Comparison of ENCODE assay signal across 9 mouse cellular contexts in the genomic region with DNA sequence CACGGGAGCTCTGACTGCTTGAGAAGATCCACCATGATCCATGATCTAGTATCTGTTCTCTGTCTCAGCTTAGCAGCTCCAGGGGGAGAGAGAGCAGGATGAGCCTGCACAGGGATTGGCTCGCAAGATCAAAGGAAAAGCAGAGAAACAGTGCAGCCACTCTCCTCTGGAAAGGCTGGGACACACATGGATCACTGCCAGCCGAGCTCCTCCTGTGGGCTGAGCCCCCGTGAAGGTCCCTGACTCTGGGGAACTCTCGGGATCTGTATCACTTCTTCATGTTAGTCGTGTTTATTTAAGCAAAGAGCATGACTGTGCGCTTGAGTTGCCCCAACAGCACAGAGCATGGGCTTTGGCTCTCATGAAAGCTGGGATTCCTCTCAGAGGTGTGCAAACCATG. TPM values are rescaled to one million over a fixed set of nuclear protein-coding genes. Genes with fewer than 3 reads are reported as not detected.
DNase-seq lines count a peak whose midpoint lies in the region; ATAC-seq and TF ChIP-seq lines count a peak whose summit lies in the region.
"Had no signal": no experiment of that assay in that cellular context is flagged by ENCODE, and none has a peak within 500 bp of the region (broad histone marks: within the 10 kb centered on the region; RNA-seq: fewer than 3 reads in every experiment).

No protein-coding gene starts in this region.

- no peak overlapping the region for H3K4me3 ChIP-seq in intestine, postnatal 0 days (ENCODE audit: low read depth, low read length)
- H3K4me3 ChIP-seq: neural tube, embryonic 12.5 days had no signal

- H3K27ac ChIP-seq in intestine, postnatal 0 days (ENCODE audit: low read depth, low read length) = no peak overlapping the region
- H3K27ac ChIP-seq: neural tube, embryonic 12.5 days had no signal

- H3K36me3 ChIP-seq in intestine, postnatal 0 days (ENCODE audit: control insufficient read depth, insufficient read depth) = no peaks in the 10 kb centered on the region
- H3K36me3 ChIP-seq: neural tube, embryonic 12.5 days had no signal

- 21% methylated on average over 7 of the region's 7 CpGs for WGBS in intestine, postnatal 0 days

- H3K9ac ChIP-seq in intestine, postnatal 0 days (ENCODE audit: low read depth, low read length) = no peak overlapping the region
- H3K9ac ChIP-seq: neural tube, embryonic 12.5 days had no signal

- H3K4me2 ChIP-seq in intestine, postnatal 0 days (replicated peaks; ENCODE audit: low read depth) = no peak overlapping the region
- H3K4me2 ChIP-seq: neural tube, embryonic 12.5 days had no signal

- peak; percentile 22 for DNase-seq in kidney, postnatal 14 days
- no peak for DNase-seq in kidney, adult 8-10 months
- DNase-seq in brain, adult 2 months (ENCODE audit: low read depth, low spot score) = peak; percentile 12
- peak; percentile 21 for DNase-seq in ovary, postnatal 36 days (ENCODE audit: low spot score)
- no peak for DNase-seq in gastrocnemius, adult 18-20 months (ENCODE audit: low spot score)
- DNase-seq in thymus, postnatal 10 days (ENCODE audit: low spot score in 2 of 2) = no peak

- 0 out of 2 replicates have a peak, but pooled peaks have one; percentile 19 for ATAC-seq in intestine, postnatal 0 days

- H3K9me3 ChIP-seq in intestine, postnatal 0 days (ENCODE audit: control insufficient read depth) = no peaks in the 10 kb centered on the region
- H3K9me3 ChIP-seq: neural tube, embryonic 12.5 days had no signal

- no peaks in the 10 kb centered on the region for H3K27me3 ChIP-seq in intestine, postnatal 0 days (replicated peaks; ENCODE audit: control insufficient read depth, insufficient read depth, low read length)
- H3K27me3 ChIP-seq: neural tube, embryonic 12.5 days had no signal

- TF ChIP-seq CTCF in intestine, postnatal 0 days (IDR thresholded peaks at IDR 0.05; ENCODE audit: low read depth) = no peak

- no peaks in the 10 kb centered on the region for H3K4me1 ChIP-seq in intestine, postnatal 0 days (replicated peaks; ENCODE audit: control insufficient read depth, insufficient read depth, low read length)
- H3K4me1 ChIP-seq: neural tube, embryonic 12.5 days had no signal

RNA-seq across cellular contexts. Expression of a gene that starts 49.4 kb away (rescaled TPM):
- polyA plus RNA-seq in intestine, postnatal 0 days (2015; fragmentation: Nextera tagmentation; extraction: Ambion mirVana) = not detected in 2 replicates
- total RNA-seq in gastrocnemius, adult 18-20 months (2021) = not detected
- total RNA-seq: layer of hippocampus, postnatal 14 days had no signal
- polyA plus RNA-seq: neural tube, embryonic 12.5 days had no signal

Comparison
In these comparisons a context has a peak if more than half of its experiments do, and no peak if none do; other contexts are left out.
1. DNase-seq: peak in kidney, postnatal 14 days (single experiment), brain, adult 2 months (single experiment) and ovary, postnatal 36 days (single experiment); none in kidney, adult 8-10 months (0 of 2), gastrocnemius, adult 18-20 months (single experiment) and thymus, postnatal 10 days (0 of 2).